Mouse (Mus musculus): ENCODE data around the gene Tmem8b.

GRCm38 (mm10) chr4:43620146-43620778 is 48.5 kb upstream of the Tmem8b start:
- TF ChIP-seq CTCF (IDR thresholded peaks at IDR 0.05; ENCODE audit: low read depth) (no peak), EP300 (IDR thresholded peaks at IDR 0.05; ENCODE audit: low read depth) (no peak)
